30 mouse cellular contexts compared by ENCODE assay signal in the genomic region with DNA sequence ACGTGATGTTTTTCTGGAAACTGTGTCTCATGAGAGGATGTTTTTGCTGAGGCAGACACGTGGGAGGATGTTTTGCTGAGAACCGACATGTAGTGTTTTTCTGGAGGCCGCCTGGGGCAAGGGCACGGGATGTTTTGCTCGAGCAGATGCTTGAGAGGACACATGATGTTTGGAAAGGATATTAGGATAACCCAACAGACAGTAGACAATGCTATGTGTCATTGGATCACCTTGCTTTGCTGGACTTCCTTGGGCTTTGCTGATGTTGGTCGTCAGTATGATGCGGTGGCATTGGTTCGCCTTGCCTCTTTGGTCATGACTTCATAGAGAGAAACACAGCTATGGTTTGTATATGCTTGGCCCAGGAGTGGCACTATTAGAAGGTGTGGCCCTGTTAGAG.
"Had no signal": no experiment of that assay in that cellular context is flagged by ENCODE, and none has a peak within 500 bp of the region (broad histone marks: within the 10 kb centered on the region; RNA-seq: fewer than 3 reads in every experiment).

No protein-coding gene starts in this region.

- H3K9me3 ChIP-seq: limb, embryonic 10.5 days; limb, embryonic 15.5 days; liver, embryonic 15.5 days; lung, embryonic 15.5 days; midbrain, embryonic 12.5 days; midbrain, embryonic 13.5 days; midbrain, embryonic 15.5 days; neural tube, embryonic 12.5 days; neural tube, embryonic 13.5 days had no signal

- H3K27me3 ChIP-seq: limb, embryonic 12.5 days; limb, embryonic 13.5 days; limb, embryonic 15.5 days; liver, embryonic 12.5 days; liver, embryonic 13.5 days; liver, embryonic 15.5 days; lung, embryonic 15.5 days; midbrain, embryonic 12.5 days; midbrain, embryonic 13.5 days; midbrain, embryonic 15.5 days; neural tube, embryonic 12.5 days; neural tube, embryonic 13.5 days had no signal

- H3K9ac ChIP-seq: limb, embryonic 12.5 days; limb, embryonic 13.5 days; limb, embryonic 15.5 days; liver, embryonic 12.5 days; liver, embryonic 13.5 days; liver, embryonic 14.5 days; liver, embryonic 15.5 days; liver, postnatal 0 days; lung, embryonic 14.5 days; lung, embryonic 15.5 days; midbrain, embryonic 12.5 days; midbrain, embryonic 13.5 days; midbrain, embryonic 15.5 days; neural tube, embryonic 12.5 days; neural tube, embryonic 13.5 days had no signal

- H3K4me3 ChIP-seq: limb, embryonic 10.5 days; limb, embryonic 12.5 days; limb, embryonic 13.5 days; limb, embryonic 15.5 days; liver, embryonic 12.5 days; liver, embryonic 13.5 days; liver, embryonic 15.5 days; lung, embryonic 15.5 days; megakaryocyte, embryonic 14.5 days; midbrain, embryonic 10.5 days; midbrain, embryonic 12.5 days; midbrain, embryonic 13.5 days; midbrain, embryonic 15.5 days; myocyte; neural tube, embryonic 12.5 days; neural tube, embryonic 13.5 days had no signal

- H3K4me1 ChIP-seq: limb, embryonic 10.5 days; limb, embryonic 12.5 days; limb, embryonic 13.5 days; limb, embryonic 15.5 days; liver, embryonic 12.5 days; liver, embryonic 13.5 days; liver, embryonic 15.5 days; lung, embryonic 15.5 days; midbrain, embryonic 10.5 days; midbrain, embryonic 12.5 days; midbrain, embryonic 13.5 days; midbrain, embryonic 15.5 days; neural tube, embryonic 12.5 days; neural tube, embryonic 13.5 days had no signal

- H3K4me2 ChIP-seq: limb, embryonic 12.5 days; limb, embryonic 13.5 days; limb, embryonic 15.5 days; liver, embryonic 11.5 days; liver, embryonic 12.5 days; liver, embryonic 13.5 days; liver, embryonic 15.5 days; lung, embryonic 14.5 days; lung, embryonic 15.5 days; midbrain, embryonic 12.5 days; midbrain, embryonic 13.5 days; midbrain, embryonic 15.5 days; neural tube, embryonic 12.5 days; neural tube, embryonic 13.5 days had no signal

- H3K36me3 ChIP-seq: limb, embryonic 10.5 days; limb, embryonic 12.5 days; limb, embryonic 13.5 days; limb, embryonic 15.5 days; liver, embryonic 12.5 days; liver, embryonic 13.5 days; liver, embryonic 15.5 days; lung, embryonic 15.5 days; midbrain, embryonic 10.5 days; midbrain, embryonic 12.5 days; midbrain, embryonic 13.5 days; midbrain, embryonic 15.5 days; neural tube, embryonic 12.5 days; neural tube, embryonic 13.5 days had no signal

- H3K27ac ChIP-seq: limb, embryonic 10.5 days; limb, embryonic 12.5 days; limb, embryonic 13.5 days; limb, embryonic 15.5 days; liver, embryonic 12.5 days; liver, embryonic 13.5 days; liver, embryonic 14.5 days; liver, embryonic 15.5 days; lung, embryonic 15.5 days; macrophage; midbrain, embryonic 10.5 days; midbrain, embryonic 12.5 days; midbrain, embryonic 13.5 days; midbrain, embryonic 15.5 days; neural tube, embryonic 12.5 days; neural tube, embryonic 13.5 days had no signal

- DNase-seq: left cerebral cortex, postnatal 4 days; liver; liver, embryonic 13.5 days; liver, postnatal 0 days; lung, adult 18-20 months; lung, adult 2 months; lung, embryonic 14.5 days; lung, postnatal 14 days; lung, postnatal 36 days; lung, postnatal 4 days had no signal

- ATAC-seq: liver, embryonic 12.5 days; liver, postnatal 0 days; lung, postnatal 0 days; midbrain, embryonic 13.5 days; midbrain, embryonic 15.5 days; midbrain, embryonic 16.5 days had no signal
